Mouse (Mus musculus) testis, postnatal 10 days (tissue): Measurements from ENCODE around the gene Syn3.

ENCODE experiments used
- DNase-seq: peaks from one replicate; pipeline ENCODE4 v3.0.0; 2021; ENCODE audit warnings: low spot score

Gene Syn3

GRCm38 (mm10) chr10:86278481-86278880 lies 220.2 kb downstream of the Syn3 start:
- DNase-seq = no peak

GRCm38 (mm10) chr10:86277327-86277726 lies 221.4 kb downstream of the Syn3 start:
- no peak for DNase-seq

GRCm38 (mm10) chr10:86275585-86275984 lies 223.1 kb downstream of the Syn3 start:
- DNase-seq = no peak

GRCm38 (mm10) chr10:86273410-86274191 lies 225.1 kb downstream of the Syn3 start:
- DNase-seq = no peak

GRCm38 (mm10) chr10:86272826-86273225 lies 225.9 kb downstream of the Syn3 start:
- no peak for DNase-seq

- DNase-seq = no peak
Observed at GRCm38 (mm10) chr10:86270254-86270653, 228.4 kb downstream of the Syn3 start.

GRCm38 (mm10) chr10:86264618-86265017 lies 234.1 kb downstream of the Syn3 start:
- DNase-seq = no peak

GRCm38 (mm10) chr10:86261725-86262124 lies 237.0 kb downstream of the Syn3 start:
- DNase-seq = no peak

GRCm38 (mm10) chr10:86258992-86259391 lies 239.7 kb downstream of the Syn3 start:
- no peak for DNase-seq

GRCm38 (mm10) chr10:86258046-86258445 lies 240.7 kb downstream of the Syn3 start:
- no peak for DNase-seq

GRCm38 (mm10) chr10:86257045-86257444 lies 241.7 kb downstream of the Syn3 start:
- no peak for DNase-seq

GRCm38 (mm10) chr10:86256221-86256620 lies 242.5 kb downstream of the Syn3 start:
- no peak for DNase-seq

GRCm38 (mm10) chr10:86250149-86250922 lies 248.4 kb downstream of the Syn3 start:
- DNase-seq = no peak

GRCm38 (mm10) chr10:86249283-86249682 lies 249.4 kb downstream of the Syn3 start:
- no peak for DNase-seq

GRCm38 (mm10) chr10:86248807-86249206 lies 249.9 kb downstream of the Syn3 start:
- DNase-seq = no peak

GRCm38 (mm10) chr10:86248131-86248740 lies 250.5 kb downstream of the Syn3 start:
- no peak for DNase-seq

GRCm38 (mm10) chr10:86245396-86245795 lies 253.3 kb downstream of the Syn3 start:
- DNase-seq = no peak

- no peak for DNase-seq
Observed at GRCm38 (mm10) chr10:86243525-86243924, 255.2 kb downstream of the Syn3 start.

- no peak for DNase-seq
Observed at GRCm38 (mm10) chr10:86242721-86243120, 256.0 kb downstream of the Syn3 start.

- DNase-seq = no peak
Observed at GRCm38 (mm10) chr10:86230006-86230405, 268.7 kb downstream of the Syn3 start.

GRCm38 (mm10) chr10:86225480-86225879 lies 273.2 kb downstream of the Syn3 start:
- no peak for DNase-seq

GRCm38 (mm10) chr10:86218984-86219383 lies 279.7 kb downstream of the Syn3 start:
- DNase-seq = no peak

- no peak for DNase-seq
Observed at GRCm38 (mm10) chr10:86216836-86217235, 281.9 kb downstream of the Syn3 start.
